Mouse (Mus musculus): ENCODE data around the gene Tm9sf1.

Gene Tm9sf1

GRCm38 (mm10) chr14:55590748-55591330 lies 52.8 kb downstream of the Tm9sf1 start, which contains the start of gene Psme2:
TSS of gene Psme2 (minus strand) at chr14:55591113.
- peak; percentile 94 for DNase-seq (ENCODE audit: low read depth, low spot score)

GRCm38 (mm10) chr14:55589771-55590448 lies 53.7 kb downstream of the Tm9sf1 start:
- DNase-seq (ENCODE audit: low read depth, low spot score) = no peak

- DNase-seq (ENCODE audit: low read depth, low spot score) = no peak
Measured at GRCm38 (mm10) chr14:55589271-55589670, 54.3 kb downstream of the Tm9sf1 start.

- DNase-seq (ENCODE audit: low read depth, low spot score) = no peak
Measured at GRCm38 (mm10) chr14:55586149-55586548, 57.5 kb downstream of the Tm9sf1 start.

All from brain, embryonic 18.5 days (tissue).